In the genomic region with DNA sequence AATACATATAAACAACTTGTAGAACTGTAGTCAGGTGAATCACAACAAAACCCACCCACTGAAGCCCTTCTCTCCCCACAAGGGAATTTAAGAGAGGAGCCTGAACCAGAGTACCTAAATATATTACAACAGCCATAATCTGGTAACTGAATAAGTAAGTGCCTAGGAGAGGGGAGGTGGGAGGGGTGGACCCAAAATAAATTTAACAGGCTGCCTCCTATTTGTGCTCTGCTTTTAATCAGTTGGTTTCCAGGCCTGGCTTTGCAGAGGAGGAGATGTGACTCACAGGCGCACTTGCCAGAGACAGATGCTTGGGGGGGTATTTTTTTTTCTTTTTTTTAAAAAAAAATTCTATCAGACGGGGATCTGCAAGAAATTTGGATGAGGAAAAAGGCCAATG, we compare ENCODE assay signal across 14 mouse cellular contexts.
DNase-seq lines count a peak whose midpoint lies in the region; ATAC-seq lines count a peak whose summit lies in the region.
"Had no signal": no experiment of that assay in that cellular context is flagged by ENCODE, and none has a peak within 500 bp of the region (broad histone marks: within the 10 kb centered on the region; RNA-seq: fewer than 3 reads in every experiment).

No protein-coding gene starts in this region.

- intact Hi-C loops in left cerebral cortex, postnatal 10 days (cut with DNase I): no loop called here

- peak; percentile 65 to 73 for DNase-seq in right cerebral cortex, adult 2 months (ENCODE audit: low spot score in 2 of 2)
- DNase-seq in right cerebral cortex, postnatal 14 days: no peak
- DNase-seq in layer of hippocampus, adult 18-20 months (ENCODE audit: low spot score in 2 of 2): peak; percentile 68 to 86
- DNase-seq in left cerebral cortex, postnatal 10 days (ENCODE audit: extremely low spot score in 1 of 2, low spot score in 2 of 2): peak; percentile 27 to 37
- DNase-seq in urinary bladder, postnatal 25 days (ENCODE audit: low spot score): no peak
- DNase-seq: adrenal gland, postnatal 36 days; cerebellum, postnatal 14 days; gastrocnemius, postnatal 10 days; heart, postnatal 14 days; kidney, postnatal 14 days; thymus, adult 18-20 months had no signal

- no peak for ATAC-seq in erythroid progenitor cell, adult 5-6 weeks (replicated peaks; ENCODE audit: low FRiP score, poor library complexity, severe bottlenecking)
- ATAC-seq in monocyte, adult 5-6 weeks (replicated peaks; ENCODE audit: insufficient number of reproducible peaks, low FRiP score, low TSS enrichment, poor library complexity, severe bottlenecking): no peak
- ATAC-seq: intestine, postnatal 0 days had no signal

Comparison
In these comparisons a context has a peak if more than half of its experiments do, and no peak if none do; other contexts are left out.
1. DNase-seq: peak in right cerebral cortex, adult 2 months (2 of 2), layer of hippocampus, adult 18-20 months (2 of 2) and left cerebral cortex, postnatal 10 days (2 of 2); none in right cerebral cortex, postnatal 14 days (single experiment) and urinary bladder, postnatal 25 days (single experiment).